Comparison of ENCODE assay signal across 8 mouse cellular contexts in genomic region chr2:121141216-121142035, GRCm38 (mm10). TPM values are rescaled to one million over a fixed set of nuclear protein-coding genes. Genes with fewer than 3 reads are reported as not detected.
A peak's percentile ranks its signal among the peaks of the same experiment; 100 is the strongest.
DNase-seq lines count a peak whose midpoint lies in the region; ATAC-seq and TF ChIP-seq lines count a peak whose summit lies in the region.

No protein-coding gene starts in this region.

- 72% methylated on average over 16 of the region's 16 CpGs for WGBS in heart, embryonic 15.5 days
- 71% methylated on average over 16 of the region's 16 CpGs for WGBS in macrophage (ENCODE audit: missing documents)

- intact Hi-C loops in heart, postnatal 25 days (cut with DNase I): loop anchor here (2.0 kb wide), 1 partner anchor 29 kb away; the partner anchor contains the start of genes Tubgcp4 and Zscan29

- H3K4me1 ChIP-seq in G1E (ENCODE audit: insufficient read depth, low read depth, low read length): peaks cover 38% of the 10 kb centered on the region
- peaks cover 33% of the 10 kb centered on the region for H3K4me1 ChIP-seq in heart, embryonic 15.5 days (replicated peaks)

- no peaks in the 10 kb centered on the region for H3K27me3 ChIP-seq in G1E (ENCODE audit: insufficient read depth, low read length)
- no peaks in the 10 kb centered on the region for H3K27me3 ChIP-seq in heart, embryonic 15.5 days

- H3K4me3 ChIP-seq in G1E (ENCODE audit: low read depth, low read length) (peak overlapping the region; percentile 63), macrophage (ENCODE audit: inconsistent target) (peak overlapping the region; percentile 55)
- peak overlapping the region; percentile 67 for H3K4me3 ChIP-seq in heart, embryonic 15.5 days

- peak overlapping the region; percentile 90 for H3K9ac ChIP-seq in heart, embryonic 15.5 days

- peaks cover 33% of the 10 kb centered on the region for H3K79me2 ChIP-seq in macrophage (ENCODE audit: inconsistent target)

- peak overlapping the region; percentile 99 for H3K27ac ChIP-seq in heart, embryonic 15.5 days
- peak overlapping the region; percentile 67; the same call in 1 of the 2 replicates for H3K27ac ChIP-seq in macrophage

- DNase-seq in heart, adult 8-10 months (ENCODE audit: low spot score): peak; percentile 3
- DNase-seq in heart, postnatal 25 days (ENCODE audit: low spot score): no peak
- DNase-seq in G1E (ENCODE audit: low spot score): no peak
- no peak for DNase-seq in urinary bladder, postnatal 14 days (ENCODE audit: low spot score)
- DNase-seq in frontal cortex, postnatal 25 days (ENCODE audit: low spot score in 2 of 2): no peak
- DNase-seq in layer of hippocampus, adult 9-10 months (ENCODE audit: low spot score): no peak

- H3K4me2 ChIP-seq in heart, embryonic 15.5 days: peak overlapping the region; percentile 94

- TF ChIP-seq CTCF in G1E (IDR thresholded peaks at IDR 0.05; ENCODE audit: low read depth, low read length): no peak

- no peak for ATAC-seq in G1E (ENCODE audit: extremely low read depth, insufficient number of reproducible peaks, low FRiP score, poor library complexity, severe bottlenecking)
- no peak for ATAC-seq in heart, embryonic 15.5 days (replicated peaks; ENCODE audit: insufficient number of reproducible peaks, insufficient read depth, low FRiP score, low read depth)

- no peaks in the 10 kb centered on the region for H3K9me3 ChIP-seq in G1E (replicated peaks)
- H3K9me3 ChIP-seq in heart, embryonic 15.5 days (replicated peaks): no peaks in the 10 kb centered on the region

- H3K36me3 ChIP-seq in G1E (replicated peaks) (peaks cover 56% of the 10 kb centered on the region), macrophage (ENCODE audit: inconsistent target) (0 out of 2 replicates have a peak, but pooled peaks cover 3% of the 10 kb centered on the region)
- H3K36me3 ChIP-seq in heart, embryonic 15.5 days: peaks cover 27% of the 10 kb centered on the region

RNA-seq across cellular contexts. Expression of gene Lcmt2, which starts 1.0 kb away (rescaled TPM):
- total RNA-seq in heart, adult 8-10 months (2022): 10 to 100 TPM in 3 of 4 experiments, 1 to 10 TPM in 1; 10.0 to 11.5 (median 10.3) TPM
- 1 to 10 TPM; 9.5 to 9.7 TPM for total RNA-seq in heart, postnatal 25 days (2021)
- total RNA-seq in G1E (2014; fragmentation: Nextera tagmentation): 8.1 and 12.0 TPM in 2 replicates
- total RNA-seq in G1E (2017): 8.0 and 9.6 TPM in 2 replicates
- polyA plus RNA-seq in G1E (2012): 7.4 and 9.3 TPM in 2 replicates
- 17.3 and 17.5 TPM in 2 replicates for polyA plus RNA-seq in heart, embryonic 15.5 days (2015; fragmentation: Nextera tagmentation; extraction: Ambion mirVana)
- total RNA-seq in macrophage (2018; cell fraction: chromatin; rRNA removed): 10 to 100 TPM in 2 of 26 experiments, 1 to 10 TPM in 23, under 1 TPM in 1; 1.00 to 16.0 (median 4.2) TPM
- total RNA-seq in macrophage (2018; cell fraction: cytosol; rRNA removed): 10 to 100 TPM in 4 of 26 experiments, 1 to 10 TPM in 22; 1.7 to 12.4 (median 6.6) TPM
- 10 to 100 TPM in 6 of 26 experiments, 1 to 10 TPM in 20; 2.0 to 13.5 (median 4.5) TPM for total RNA-seq in macrophage (2018; cell fraction: nucleus; rRNA removed)
- 4.3 to 10.6 TPM (median 10.2 TPM) in 3 replicates for polyA plus RNA-seq in macrophage (2018)

RNA-seq across cellular contexts. Expression of gene Adal, which starts 1.2 kb away (rescaled TPM):
- total RNA-seq in heart, adult 8-10 months (2022): 10 to 100 TPM in 2 of 4 experiments, 1 to 10 TPM in 2; 9.6 to 11.7 (median 10.3) TPM
- 1 to 10 TPM; 8.0 to 9.9 TPM for total RNA-seq in heart, postnatal 25 days (2021)
- 25.1 and 29.3 TPM in 2 replicates for total RNA-seq in G1E (2014; fragmentation: Nextera tagmentation)
- total RNA-seq in G1E (2017): 15.2 and 15.5 TPM in 2 replicates
- 2.4 and 2.9 TPM in 2 replicates for polyA plus RNA-seq in G1E (2012)
- 14.6 and 15.1 TPM in 2 replicates for polyA plus RNA-seq in heart, embryonic 15.5 days (2015; fragmentation: Nextera tagmentation; extraction: Ambion mirVana)
- 10 to 100 TPM in 13 of 26 experiments, 1 to 10 TPM in 13; 1.5 to 30.9 (median 10.1) TPM for total RNA-seq in macrophage (2018; cell fraction: chromatin; rRNA removed)
- total RNA-seq in macrophage (2018; cell fraction: cytosol; rRNA removed): 1 to 10 TPM; 2.9 to 8.3 (median 5.4) TPM
- 10 to 100 TPM in 11 of 26 experiments, 1 to 10 TPM in 15; 2.0 to 36.4 (median 8.2) TPM for total RNA-seq in macrophage (2018; cell fraction: nucleus; rRNA removed)
- 7.0 to 7.9 TPM (median 7.1 TPM) in 3 replicates for polyA plus RNA-seq in macrophage (2018)

RNA-seq across cellular contexts. Expression of gene Tubgcp4, which starts 29.0 kb away (rescaled TPM):
- total RNA-seq in heart, adult 8-10 months (2022): 10 to 100 TPM; 15.4 to 17.0 (median 15.8) TPM
- 10 to 100 TPM; 11.4 to 17.6 TPM for total RNA-seq in heart, postnatal 25 days (2021)
- total RNA-seq in G1E (2014; fragmentation: Nextera tagmentation) (73.7 and 75.2 TPM in 2 replicates), G1E (2017) (60.9 and 61.9 TPM in 2 replicates)
- polyA plus RNA-seq in G1E (2012) (8.5 and 19.1 TPM in 2 replicates), macrophage (2018) (26.7 to 37.4 TPM (median 35.5 TPM) in 3 replicates)
- 27.4 and 35.7 TPM in 2 replicates for polyA plus RNA-seq in heart, embryonic 15.5 days (2015; fragmentation: Nextera tagmentation; extraction: Ambion mirVana)
- 100 to 1,000 TPM in 18 of 26 experiments, 10 to 100 TPM in 8; 58.4 to 265 (median 164) TPM for total RNA-seq in macrophage (2018; cell fraction: chromatin; rRNA removed)
- 10 to 100 TPM; 19.9 to 36.8 (median 27.5) TPM for total RNA-seq in macrophage (2018; cell fraction: cytosol; rRNA removed)
- total RNA-seq in macrophage (2018; cell fraction: nucleus; rRNA removed): 100 to 1,000 TPM in 11 of 26 experiments, 10 to 100 TPM in 15; 32.2 to 163 (median 82.0) TPM

RNA-seq across cellular contexts. Expression of gene Zscan29, which starts 29.5 kb away (rescaled TPM):
- total RNA-seq in heart, adult 8-10 months (2022): 1 to 10 TPM; 6.0 to 6.6 (median 6.4) TPM
- total RNA-seq in heart, postnatal 25 days (2021): 1 to 10 TPM; 6.6 to 8.2 TPM
- total RNA-seq in G1E (2014; fragmentation: Nextera tagmentation) (20.1 and 29.1 TPM in 2 replicates), G1E (2017) (12.9 and 16.3 TPM in 2 replicates)
- polyA plus RNA-seq in G1E (2012) (10.2 and 10.3 TPM in 2 replicates), macrophage (2018) (16.2 to 24.6 TPM (median 22.3 TPM) in 3 replicates)
- 6.4 TPM in 2 replicates for polyA plus RNA-seq in heart, embryonic 15.5 days (2015; fragmentation: Nextera tagmentation; extraction: Ambion mirVana)
- total RNA-seq in macrophage (2018; cell fraction: chromatin; rRNA removed): 100 to 1,000 TPM in 3 of 26 experiments, 10 to 100 TPM in 23; 11.4 to 113 (median 39.8) TPM
- 10 to 100 TPM in 24 of 26 experiments, 1 to 10 TPM in 2; 7.3 to 55.0 (median 29.3) TPM for total RNA-seq in macrophage (2018; cell fraction: cytosol; rRNA removed)
- 100 to 1,000 TPM in 1 of 26 experiments, 10 to 100 TPM in 25; 11.2 to 104 (median 47.3) TPM for total RNA-seq in macrophage (2018; cell fraction: nucleus; rRNA removed)

RNA-seq across cellular contexts. Expression of gene Tgm7, which starts 31.8 kb away (rescaled TPM):
- not detected for total RNA-seq in heart, adult 8-10 months (2022)
- total RNA-seq in heart, postnatal 25 days (2021): not detected
- total RNA-seq in G1E (2014; fragmentation: Nextera tagmentation) (not detected in 2 replicates), G1E (2017) (0.05 TPM in 1 of 2 replicates, not detected in the other)
- polyA plus RNA-seq in G1E (2012) (not detected in 2 replicates), macrophage (2018) (not detected in 3 replicates)
- not detected in 2 replicates for polyA plus RNA-seq in heart, embryonic 15.5 days (2015; fragmentation: Nextera tagmentation; extraction: Ambion mirVana)
- under 1 TPM in 3 of 26 experiments, not detected in 23; 0.37 to 0.46 (median 0.43) TPM for total RNA-seq in macrophage (2018; cell fraction: chromatin; rRNA removed)
- not detected for total RNA-seq in macrophage (2018; cell fraction: cytosol; rRNA removed)
- total RNA-seq in macrophage (2018; cell fraction: nucleus; rRNA removed): not detected
